Mouse (Mus musculus): ENCODE measurements at regions not wholly inside any gene's neighbourhood (a gene's known extent, or its start where the extent isn't known, plus 50 kb on each side); places are given as distances from the start of the nearest gene placed in this dataset.

- TF ChIP-seq CTCF (IDR thresholded peaks at IDR 0.05; ENCODE audit: low read depth) (no peak), EP300 (IDR thresholded peaks at IDR 0.05; ENCODE audit: low read depth) (no peak)
Measured at GRCm38 (mm10) chr4:106025966-106026637, 236.4 kb downstream of the Gm12728 start.

Measured in liver, embryonic 14.5 days (tissue).